Mouse (Mus musculus) layer of hippocampus, postnatal 14 days (tissue): ENCODE measurements at regions not wholly inside any gene's neighbourhood (a gene's known extent, or its start where the extent isn't known, plus 50 kb on each side); places are given as distances from the start of the nearest gene placed in this dataset.

Source experiments
- DNase-seq, 2 experiments: peaks; one replicate each; pipeline ENCODE4 v3.0.0; 2021 to 2022; ENCODE audit warnings: low spot score in 2 of 2, mixed read lengths in 1 of 2

DNA sequence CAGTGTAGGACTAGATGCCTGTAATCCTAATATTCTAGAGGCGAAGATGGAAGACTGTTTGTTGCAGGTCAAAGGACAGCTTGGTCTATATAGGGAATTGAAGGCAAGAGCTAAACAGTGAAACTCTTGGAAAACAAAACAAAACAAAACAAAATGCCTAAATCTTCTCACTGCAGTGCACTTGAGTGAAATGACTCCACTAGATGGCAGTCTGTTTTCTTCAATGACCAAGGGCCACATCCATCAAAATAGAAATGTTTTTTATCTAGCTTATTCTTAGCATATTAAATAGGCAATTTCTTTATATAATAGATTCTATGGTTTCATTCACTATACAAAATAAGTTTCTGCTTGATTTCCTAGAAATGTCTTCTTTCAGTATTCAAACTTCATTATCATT lies 279.7 kb downstream of the Tex13c3 start:
- DNase-seq, result no peak

- DNase-seq, result no peak
Measured at GRCm38 (mm10) chrX:19199531-19199930, 281.6 kb downstream of the Tex13c3 start.

- no peak for DNase-seq
Measured at GRCm38 (mm10) chrX:19168983-19169382, 312.1 kb downstream of the Tex13c3 start.

DNA sequence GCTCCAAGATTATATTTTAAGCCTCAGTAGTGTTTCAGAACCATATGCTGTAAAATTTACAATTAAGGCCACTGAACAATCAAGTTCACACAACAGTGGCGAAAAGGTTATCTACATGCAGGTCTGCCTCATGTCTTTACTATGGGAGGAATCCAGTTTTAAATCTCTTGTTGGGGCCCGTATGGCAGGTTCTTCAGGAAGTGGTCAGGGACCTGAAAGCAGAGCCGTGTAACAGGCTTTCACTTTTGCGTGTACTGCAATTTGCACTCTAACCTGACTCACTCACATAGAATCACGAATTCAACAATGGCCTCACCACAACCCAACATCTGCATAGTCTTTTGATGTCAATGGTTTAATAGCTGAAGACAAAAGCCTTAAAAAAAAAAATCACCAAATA lies 312.6 kb downstream of the Tex13c3 start:
- DNase-seq, result no peak

DNA sequence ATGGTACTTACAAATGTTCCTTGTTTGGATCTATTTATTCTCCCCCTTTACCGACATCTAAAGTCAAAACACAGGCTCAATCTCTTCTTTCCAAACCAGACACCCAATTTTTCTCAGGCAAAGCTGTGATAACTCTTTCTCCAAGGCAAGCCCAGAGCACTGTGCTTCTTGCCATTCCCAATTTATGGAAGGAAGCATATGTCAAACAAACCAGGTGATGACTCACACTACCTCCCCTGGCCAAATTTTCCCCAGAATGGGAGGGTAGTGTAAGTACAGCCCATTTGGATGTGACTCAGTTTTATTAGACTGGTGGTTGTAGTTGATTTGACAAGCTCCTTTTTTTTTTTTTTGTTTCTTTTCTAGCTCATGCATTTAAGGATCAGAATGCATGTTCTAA lies 313.0 kb downstream of the Tex13c3 start:
- DNase-seq, result no peak

GRCm38 (mm10) chrX:19167121-19167853 lies 313.8 kb downstream of the Tex13c3 start:
- DNase-seq, result peak; percentile 6 to 13

DNA sequence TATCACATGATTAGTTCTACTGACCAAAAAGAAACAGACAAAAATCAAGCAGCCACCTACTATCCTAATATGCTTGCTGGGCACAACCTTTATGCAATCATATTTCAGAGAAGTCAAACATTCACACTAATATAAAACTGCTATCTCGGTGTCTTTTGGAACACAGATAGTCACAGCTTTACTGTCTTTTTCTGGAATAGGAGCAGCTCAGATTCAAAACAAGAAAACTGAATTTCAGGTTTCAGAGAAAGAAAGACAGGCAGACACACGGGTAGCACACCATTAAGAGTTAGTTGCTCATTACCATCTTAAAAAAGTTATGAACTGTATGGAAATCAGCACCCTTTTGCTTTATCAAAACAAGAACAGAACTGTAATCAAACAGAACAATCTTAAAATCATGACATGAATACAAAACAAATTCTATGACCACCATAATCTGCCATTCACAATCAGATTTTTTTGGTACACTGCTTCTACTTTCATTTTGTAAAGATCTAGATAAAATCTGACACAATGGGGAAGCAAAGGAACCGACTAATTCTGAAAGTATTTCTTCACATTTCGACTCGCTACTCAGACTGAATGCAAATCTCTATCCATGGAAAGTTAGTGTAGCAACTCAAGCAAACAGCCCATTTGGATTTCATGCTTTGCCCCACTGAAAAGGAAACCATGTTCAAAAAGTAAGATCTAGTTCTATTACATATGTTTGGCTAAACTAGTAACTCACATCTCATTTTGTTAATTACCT lies 315.1 kb downstream of the Tex13c3 start:
- no peak for DNase-seq

DNA sequence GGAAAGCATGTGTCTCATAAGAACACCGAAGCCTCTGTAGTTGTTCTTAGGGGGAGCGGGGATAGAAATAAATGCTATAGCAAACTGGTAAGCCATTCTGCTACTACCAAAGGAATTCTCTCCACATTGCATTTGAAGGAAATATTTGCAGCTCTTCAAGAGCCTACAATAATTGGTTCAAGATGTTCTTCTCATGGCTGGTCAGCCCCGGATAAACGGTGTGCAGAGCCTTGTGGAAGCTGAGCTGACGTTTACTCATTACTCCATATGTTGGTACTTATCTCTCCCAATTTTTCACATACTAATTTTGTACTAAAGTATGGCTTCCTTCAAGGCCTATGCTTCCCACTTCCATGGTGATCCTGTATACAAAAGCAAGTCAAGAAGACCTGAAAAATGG lies 317.0 kb downstream of the Tex13c3 start:
- DNase-seq, result no peak

GRCm38 (mm10) chrX:19162958-19163357 lies 318.2 kb downstream of the Tex13c3 start:
- DNase-seq, result no peak

DNA sequence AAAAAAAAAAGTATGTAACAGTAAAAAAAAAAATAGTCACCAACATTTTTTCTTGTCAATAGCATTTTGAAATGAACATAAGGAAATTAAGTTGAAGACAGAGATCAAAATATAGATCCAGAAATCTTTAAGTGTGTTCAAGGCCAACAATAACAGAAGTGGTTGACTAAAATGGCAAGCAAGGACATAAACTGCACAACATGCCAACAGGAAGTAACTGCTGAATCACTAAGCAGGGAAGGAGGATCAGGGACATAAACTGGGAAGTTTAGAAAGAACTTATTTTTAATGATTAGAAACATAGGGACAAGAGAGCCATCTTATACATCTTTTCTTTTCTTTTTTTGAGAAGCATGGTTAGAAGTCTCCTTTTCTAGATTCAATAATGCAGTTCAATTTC lies 318.8 kb downstream of the Tex13c3 start:
- no peak for DNase-seq

GRCm38 (mm10) chrX:19160275-19160930 lies 320.7 kb downstream of the Tex13c3 start:
- peak in 1 of 2 experiments; percentile 6 for DNase-seq

- no peak for DNase-seq
Measured at GRCm38 (mm10) chrX:19157464-19158203, 323.5 kb downstream of the Tex13c3 start.

- DNase-seq, result no peak
Measured at GRCm38 (mm10) chrX:19153619-19154018, 327.5 kb downstream of the Tex13c3 start.

GRCm38 (mm10) chrX:19152170-19152861 lies 328.8 kb downstream of the Tex13c3 start:
- no peak for DNase-seq

DNA sequence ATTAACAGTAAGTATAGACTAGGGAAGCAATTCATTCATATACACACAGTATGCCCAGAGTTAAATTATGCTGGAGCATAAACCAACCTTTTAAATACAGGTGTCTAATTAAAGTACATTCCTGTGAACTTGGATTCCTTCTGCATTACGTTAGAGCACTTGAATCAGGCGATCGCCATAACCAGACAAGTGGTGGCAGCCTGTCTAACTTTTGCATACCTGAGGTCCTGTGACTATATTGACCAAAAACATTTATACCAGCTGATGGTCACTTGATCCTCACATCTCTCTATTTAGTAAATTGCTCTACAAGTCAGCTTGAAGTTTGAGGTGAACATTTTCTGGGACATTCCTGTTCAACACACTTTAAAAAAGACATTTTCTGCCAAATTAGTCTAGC lies 330.5 kb downstream of the Tex13c3 start:
- no peak for DNase-seq

GRCm38 (mm10) chrX:19148672-19149071 lies 332.4 kb downstream of the Tex13c3 start:
- DNase-seq, result no peak

- DNase-seq, result no peak
Measured at GRCm38 (mm10) chrX:19148251-19148650, 332.9 kb downstream of the Tex13c3 start.

DNA sequence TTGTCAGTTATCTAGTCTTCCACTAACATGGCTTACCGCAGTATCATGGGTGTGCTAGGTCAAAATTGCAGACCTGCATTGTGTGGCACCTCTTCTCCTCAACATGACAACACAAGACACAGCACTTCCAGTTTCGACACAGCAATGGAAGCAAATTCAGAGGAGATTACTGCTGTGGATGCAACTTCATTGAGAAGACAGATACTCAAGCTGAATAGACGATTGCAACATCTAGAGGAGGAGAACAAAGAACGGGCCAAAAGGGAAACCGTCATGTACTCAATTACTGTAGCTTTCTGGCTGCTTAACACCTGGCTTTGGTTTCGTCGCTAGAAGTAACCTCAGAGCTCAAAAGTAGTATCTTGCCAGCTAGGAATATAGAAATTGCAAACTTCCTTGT lies 368.4 kb downstream of the Tex13c3 start:
- DNase-seq, result no peak

DNA sequence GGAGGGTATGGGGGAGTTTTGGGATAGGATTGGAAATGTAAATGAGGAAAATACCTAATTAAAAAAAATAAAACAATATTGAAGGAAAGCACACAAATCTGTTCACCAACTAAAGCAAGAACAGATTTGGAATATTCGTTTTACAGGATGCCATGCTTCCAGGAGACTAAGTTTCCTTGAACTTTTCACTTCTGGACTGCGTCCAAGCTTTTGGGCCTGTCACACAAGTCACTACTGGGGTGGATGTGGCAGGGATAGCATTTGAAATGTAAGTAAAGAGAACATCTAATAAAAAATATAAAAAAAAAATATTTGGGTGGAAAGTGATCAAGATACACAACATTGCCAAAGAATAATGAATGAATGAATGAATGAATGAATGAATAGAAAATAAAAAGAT lies 378.2 kb downstream of the Tex13c3 start:
- no peak for DNase-seq

DNA sequence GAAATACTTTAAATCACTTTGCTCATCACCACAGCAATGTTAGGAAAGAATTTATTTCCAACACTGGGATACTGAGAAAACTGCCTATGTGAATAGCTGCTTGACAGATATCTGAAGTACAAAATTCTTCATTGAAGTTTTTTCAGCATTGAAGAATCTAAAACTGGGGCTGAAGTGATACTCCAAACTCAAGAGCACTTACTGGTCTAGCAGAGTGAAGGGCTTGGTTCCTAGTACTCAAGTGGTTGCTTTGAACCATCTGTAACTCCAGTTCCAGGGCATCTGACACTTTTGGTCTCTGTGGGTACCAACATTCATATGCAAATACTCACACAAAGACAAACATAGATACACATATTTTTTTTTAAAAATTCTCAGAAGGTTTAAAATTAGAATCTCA lies 385.2 kb downstream of the Tex13c3 start:
- no peak for DNase-seq

- DNase-seq, result no peak
Measured at GRCm38 (mm10) chrX:19084435-19084834, 396.7 kb downstream of the Tex13c3 start.
